Mouse (Mus musculus): Measurements from ENCODE around the gene Fam20a. TPM values are rescaled to one million over a fixed set of nuclear protein-coding genes. Genes with fewer than 3 reads are reported as not detected.

Fam20a gene
- total and polyA plus RNA-seq, 3 experiments, result 5.8 to 6.3 (median 6.1) TPM

DNA sequence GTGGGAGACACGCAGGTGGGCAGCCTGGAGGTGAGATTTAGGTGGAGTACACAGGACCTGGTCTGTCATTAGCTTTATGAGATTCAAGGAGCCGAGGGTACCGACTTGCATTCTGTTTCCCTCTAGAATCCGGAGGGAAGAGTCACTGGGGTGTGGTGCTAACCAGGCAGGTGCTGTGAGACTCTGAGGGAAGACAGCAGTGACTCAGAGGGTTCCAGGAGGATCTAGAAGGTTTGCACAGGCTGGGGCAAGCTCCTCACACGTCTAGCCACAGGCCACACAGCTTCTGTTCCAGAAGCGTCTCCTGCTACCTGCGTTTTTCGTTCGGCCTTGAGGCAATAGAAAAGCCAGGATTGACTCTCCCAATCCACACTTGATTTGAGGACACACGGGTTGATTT, 23.3 kb downstream of the Fam20a start:
- Histone ChIP-seq H3K36me3 (ENCODE audit: control insufficient read depth, insufficient read depth, low read length) (no peaks in the 10 kb centered on the region), H3K27ac (no peak overlapping the region), H3K4me3 (no peak overlapping the region), H3K27me3 (ENCODE audit: control insufficient read depth, insufficient read depth, low read length) (no peaks in the 10 kb centered on the region), H3K4me1 (ENCODE audit: control insufficient read depth, insufficient read depth, low read length) (no peaks in the 10 kb centered on the region), H3K9ac (ENCODE audit: low read depth, low read length) (no peak overlapping the region), H3K79me2 (replicated peaks; ENCODE audit: control insufficient read depth, insufficient read depth, low read length) (no peaks in the 10 kb centered on the region)
- no peak for TF ChIP-seq CTCF (IDR thresholded peaks at IDR 0.05)
- TF ChIP-seq POLR2A (IDR thresholded peaks at IDR 0.05; ENCODE audit: insufficient read depth, low read depth, low read length), result no peak
- TF ChIP-seq EP300 (IDR thresholded peaks at IDR 0.05; ENCODE audit: insufficient read depth, low read depth, low read length), result no peak
- DNase-seq, result no peak
- 86% methylated on average over 10 of the region's 10 CpGs for WGBS
- intact Hi-C loops (cut with DNase I), result no loop called here

DNA sequence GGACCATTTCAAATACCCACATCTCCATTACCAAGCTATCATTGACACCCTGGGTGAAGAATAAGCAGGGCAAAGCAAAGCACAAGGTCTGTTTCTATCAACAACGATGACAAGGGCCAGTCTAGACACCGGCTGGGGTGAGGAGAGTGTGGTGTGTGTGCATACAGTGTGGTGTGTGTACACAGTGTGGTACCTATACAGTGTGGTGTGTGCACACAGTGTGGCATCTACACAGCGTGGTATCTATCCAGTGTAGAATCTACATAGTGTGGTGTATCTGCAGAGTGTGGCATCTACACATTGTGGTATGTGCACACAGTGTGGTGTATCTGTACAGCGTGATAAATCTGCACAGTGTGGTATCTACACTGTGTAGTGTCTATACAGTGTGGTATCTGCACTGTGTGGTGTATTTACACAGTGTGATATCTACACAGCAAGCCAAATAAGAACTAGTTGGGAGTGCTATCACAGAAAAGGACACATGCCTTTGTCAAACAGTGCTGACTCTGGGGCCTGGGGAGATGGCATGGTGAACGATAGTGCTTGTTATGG, 24.9 kb downstream of the Fam20a start:
- Histone ChIP-seq H3K4me3 (no peak overlapping the region), H3K36me3 (ENCODE audit: control insufficient read depth, insufficient read depth, low read length) (no peaks in the 10 kb centered on the region), H3K4me1 (ENCODE audit: control insufficient read depth, insufficient read depth, low read length) (peaks cover 2% of the 10 kb centered on the region; the same call in 1 of the 2 replicates), H3K79me2 (replicated peaks; ENCODE audit: control insufficient read depth, insufficient read depth, low read length) (no peaks in the 10 kb centered on the region), H3K27me3 (ENCODE audit: control insufficient read depth, insufficient read depth, low read length) (no peaks in the 10 kb centered on the region), H3K9ac (ENCODE audit: low read depth, low read length) (no peak overlapping the region), H3K27ac (no peak overlapping the region)
- intact Hi-C loops (cut with DNase I), result no loop called here
- WGBS, result 82% methylated on average over 5 of the region's 5 CpGs
- DNase-seq, result no peak
- TF ChIP-seq POLR2A (IDR thresholded peaks at IDR 0.05; ENCODE audit: insufficient read depth, low read depth, low read length) (no peak), CTCF (IDR thresholded peaks at IDR 0.05) (no peak), EP300 (IDR thresholded peaks at IDR 0.05; ENCODE audit: insufficient read depth, low read depth, low read length) (no peak)

DNA sequence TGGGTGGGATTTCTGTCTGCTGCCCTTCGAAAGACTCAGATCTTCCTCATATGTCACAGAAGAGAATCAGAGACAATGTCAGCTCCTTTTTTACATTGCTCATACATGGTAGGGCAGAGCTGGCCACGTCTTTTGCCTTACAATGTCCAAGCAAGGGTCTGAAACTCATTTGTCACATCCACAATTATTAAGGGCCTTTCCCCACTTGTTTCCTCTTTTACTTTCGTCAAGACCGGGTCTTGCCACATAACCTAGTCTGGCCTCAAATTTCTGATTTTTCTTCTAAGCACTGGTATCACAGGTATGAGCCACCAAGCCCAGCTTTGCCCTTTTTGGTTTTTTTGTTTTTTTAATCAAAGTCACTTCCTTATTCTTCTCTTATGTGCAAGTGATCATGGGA, 25.6 kb downstream of the Fam20a start:
- no peaks in the 10 kb centered on the region for H3K36me3 ChIP-seq (ENCODE audit: control insufficient read depth, insufficient read depth, low read length)
- TF ChIP-seq CTCF (IDR thresholded peaks at IDR 0.05) (no peak), EP300 (IDR thresholded peaks at IDR 0.05; ENCODE audit: insufficient read depth, low read depth, low read length) (no peak), POLR2A (IDR thresholded peaks at IDR 0.05; ENCODE audit: insufficient read depth, low read depth, low read length) (no peak)
- intact Hi-C loops (cut with DNase I), result no loop called here
- peaks cover 2% of the 10 kb centered on the region; the same call in 1 of the 2 replicates for H3K4me1 ChIP-seq (ENCODE audit: control insufficient read depth, insufficient read depth, low read length)
- WGBS, result 91% methylated on average over 4 of the region's 4 CpGs
- H3K27ac ChIP-seq, result no peak overlapping the region
- H3K4me3 ChIP-seq, result no peak overlapping the region
- no peaks in the 10 kb centered on the region for H3K27me3 ChIP-seq (ENCODE audit: control insufficient read depth, insufficient read depth, low read length)
- no peaks in the 10 kb centered on the region for H3K79me2 ChIP-seq (replicated peaks; ENCODE audit: control insufficient read depth, insufficient read depth, low read length)
- no peak overlapping the region for H3K9ac ChIP-seq (ENCODE audit: low read depth, low read length)
- no peak for DNase-seq

DNA sequence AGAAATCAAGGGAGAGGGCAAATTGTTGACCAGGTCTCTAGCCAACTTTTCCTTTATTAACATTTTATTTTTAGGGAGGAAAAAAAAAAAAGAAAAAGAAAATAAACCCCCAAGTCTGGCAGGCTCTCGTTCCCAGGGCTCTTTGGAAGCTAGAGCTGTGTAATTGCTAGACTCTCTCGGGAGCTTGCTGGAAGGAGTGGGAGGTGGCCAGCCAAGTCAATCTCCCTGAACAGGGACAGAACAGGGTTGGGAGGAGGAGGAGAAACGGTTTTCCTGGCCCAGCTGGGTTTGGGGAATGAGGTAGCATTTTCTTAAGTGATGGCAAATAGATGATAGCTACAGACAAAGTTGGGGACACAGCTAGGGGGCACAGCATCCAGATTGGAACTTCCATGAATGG, 29.3 kb downstream of the Fam20a start:
- H3K4me3 ChIP-seq, result no peak overlapping the region
- intact Hi-C loops (cut with DNase I), result no loop called here
- H3K36me3 ChIP-seq (ENCODE audit: control insufficient read depth, insufficient read depth, low read length), result no peaks in the 10 kb centered on the region
- peaks cover 2% of the 10 kb centered on the region; the same call in 1 of the 2 replicates for H3K4me1 ChIP-seq (ENCODE audit: control insufficient read depth, insufficient read depth, low read length)
- H3K79me2 ChIP-seq (replicated peaks; ENCODE audit: control insufficient read depth, insufficient read depth, low read length), result no peaks in the 10 kb centered on the region
- peak overlapping the region; percentile 56 for H3K27ac ChIP-seq
- peak in 1 of 2 experiments; percentile 72 for DNase-seq
- no peaks in the 10 kb centered on the region for H3K27me3 ChIP-seq (ENCODE audit: control insufficient read depth, insufficient read depth, low read length)
- H3K9ac ChIP-seq (ENCODE audit: low read depth, low read length), result no peak overlapping the region
- 0 out of 2 replicates have a peak, but pooled peaks have one; percentile 26 for TF ChIP-seq POLR2A (IDR thresholded peaks at IDR 0.05; ENCODE audit: insufficient read depth, low read depth, low read length)
- TF ChIP-seq EP300 (IDR thresholded peaks at IDR 0.05; ENCODE audit: insufficient read depth, low read depth, low read length), result no peak
- WGBS, result 33% methylated on average over 3 of the region's 3 CpGs

DNA sequence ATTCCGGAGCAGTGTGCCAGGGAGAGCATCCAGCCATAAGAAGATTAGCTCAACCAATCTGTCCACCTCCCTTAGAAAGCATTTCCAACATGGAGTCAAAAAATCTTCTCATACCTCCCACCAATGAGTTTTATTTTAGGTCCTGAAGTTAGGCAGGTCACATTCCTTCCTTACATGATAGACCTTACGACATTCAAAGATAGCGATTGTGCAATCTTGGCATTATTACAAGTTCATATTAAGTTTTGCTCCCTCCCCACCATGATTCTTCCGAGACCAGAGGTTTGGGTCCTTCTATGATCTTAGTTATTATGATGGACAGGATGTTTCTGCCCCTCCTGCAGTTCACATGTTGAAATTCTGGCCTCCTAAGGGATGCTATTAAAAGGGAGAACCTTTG, 32.5 kb downstream of the Fam20a start:
- H3K27me3 ChIP-seq (ENCODE audit: control insufficient read depth, insufficient read depth, low read length), result no peaks in the 10 kb centered on the region
- 63% methylated on average over 4 of the region's 4 CpGs for WGBS
- no peak overlapping the region for H3K27ac ChIP-seq
- no peaks in the 10 kb centered on the region for H3K79me2 ChIP-seq (replicated peaks; ENCODE audit: control insufficient read depth, insufficient read depth, low read length)
- H3K4me3 ChIP-seq, result no peak overlapping the region
- TF ChIP-seq CTCF (IDR thresholded peaks at IDR 0.05) (no peak), EP300 (IDR thresholded peaks at IDR 0.05; ENCODE audit: insufficient read depth, low read depth, low read length) (no peak), POLR2A (IDR thresholded peaks at IDR 0.05; ENCODE audit: insufficient read depth, low read depth, low read length) (no peak)
- H3K4me1 ChIP-seq (ENCODE audit: control insufficient read depth, insufficient read depth, low read length), result peaks cover 2% of the 10 kb centered on the region; the same call in 1 of the 2 replicates
- intact Hi-C loops (cut with DNase I), result no loop called here
- H3K9ac ChIP-seq (ENCODE audit: low read depth, low read length), result no peak overlapping the region
- no peaks in the 10 kb centered on the region for H3K36me3 ChIP-seq (ENCODE audit: control insufficient read depth, insufficient read depth, low read length)
- no peak for DNase-seq

DNA sequence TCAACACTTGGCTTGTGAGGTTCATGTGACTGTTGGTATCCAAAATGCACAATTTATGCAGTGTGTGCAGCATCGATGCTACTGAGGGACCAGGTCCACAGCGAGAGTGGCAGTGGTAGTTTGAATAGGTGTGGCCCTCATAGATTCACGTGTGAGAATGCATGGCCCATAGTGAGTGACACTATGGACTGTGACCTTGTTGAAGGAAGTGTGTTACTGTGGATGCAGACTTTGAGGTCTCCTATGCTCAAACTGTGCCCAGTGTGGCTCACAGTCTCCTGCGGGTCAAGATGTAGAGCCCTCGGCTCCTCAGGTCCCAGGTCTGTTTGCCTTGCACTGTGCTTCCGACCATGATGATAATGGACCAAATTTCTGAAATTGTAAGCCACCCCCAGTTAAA, 39.9 kb downstream of the Fam20a start:
- 93% methylated on average over 6 of the region's 6 CpGs for WGBS
- H3K9ac ChIP-seq (ENCODE audit: low read depth, low read length), result no peak overlapping the region
- TF ChIP-seq EP300 (IDR thresholded peaks at IDR 0.05; ENCODE audit: insufficient read depth, low read depth, low read length) (no peak), POLR2A (IDR thresholded peaks at IDR 0.05; ENCODE audit: insufficient read depth, low read depth, low read length) (no peak), CTCF (IDR thresholded peaks at IDR 0.05) (no peak)
- H3K4me3 ChIP-seq, result no peak overlapping the region
- no peaks in the 10 kb centered on the region for H3K36me3 ChIP-seq (ENCODE audit: control insufficient read depth, insufficient read depth, low read length)
- no peak overlapping the region for H3K27ac ChIP-seq
- DNase-seq, result no peak
- no peaks in the 10 kb centered on the region for H3K27me3 ChIP-seq (ENCODE audit: control insufficient read depth, insufficient read depth, low read length)
- peaks cover 4% of the 10 kb centered on the region for H3K4me1 ChIP-seq (ENCODE audit: control insufficient read depth, insufficient read depth, low read length)
- intact Hi-C loops (cut with DNase I), result no loop called here
- H3K79me2 ChIP-seq (replicated peaks; ENCODE audit: control insufficient read depth, insufficient read depth, low read length), result no peaks in the 10 kb centered on the region
